8 mouse cellular contexts compared by ENCODE assay signal in genomic region chr11:99379568-99379967, GRCm38 (mm10). TPM values are rescaled to one million over a fixed set of nuclear protein-coding genes. Genes with fewer than 3 reads are reported as not detected.
DNase-seq lines count a peak whose midpoint lies in the region; ATAC-seq and TF ChIP-seq lines count a peak whose summit lies in the region.

No protein-coding gene starts in this region.

- H3K27ac ChIP-seq in midbrain, embryonic 14.5 days (replicated peaks; ENCODE audit: low read depth, low read length), result no peak overlapping the region
- no peak overlapping the region for H3K27ac ChIP-seq in midbrain, embryonic 15.5 days
- no peak overlapping the region for H3K27ac ChIP-seq in bone marrow macrophage, adult 2 months (ENCODE audit: insufficient read depth, low read depth, low read length)
- H3K27ac ChIP-seq in forebrain, embryonic 14.5 days (ENCODE audit: low read depth, low read length), result no peak overlapping the region
- no peak overlapping the region for H3K27ac ChIP-seq in liver, embryonic 14.5 days

- no peak for ATAC-seq in midbrain, embryonic 14.5 days (ENCODE audit: low FRiP score, low TSS enrichment)
- ATAC-seq in midbrain, embryonic 15.5 days (replicated peaks), result no peak
- ATAC-seq in forebrain, embryonic 14.5 days, result peak; percentile 54; the same call in 1 of the 2 replicates
- no peak for ATAC-seq in liver, embryonic 14.5 days (ENCODE audit: insufficient read depth)

- no peak overlapping the region for H3K4me2 ChIP-seq in midbrain, embryonic 14.5 days (ENCODE audit: low read length)
- H3K4me2 ChIP-seq in midbrain, embryonic 15.5 days, result no peak overlapping the region
- no peak overlapping the region for H3K4me2 ChIP-seq in forebrain, embryonic 14.5 days (ENCODE audit: low read length)
- no peak overlapping the region for H3K4me2 ChIP-seq in liver, embryonic 14.5 days (ENCODE audit: low read depth)

- H3K4me1 ChIP-seq in midbrain, embryonic 14.5 days (ENCODE audit: control insufficient read depth, insufficient read depth, low read length), result no peaks in the 10 kb centered on the region
- H3K4me1 ChIP-seq in midbrain, embryonic 15.5 days, result no peaks in the 10 kb centered on the region
- H3K4me1 ChIP-seq in bone marrow macrophage, adult 2 months (ENCODE audit: control insufficient read depth, insufficient read depth, low read length), result no peaks in the 10 kb centered on the region
- H3K4me1 ChIP-seq in forebrain, embryonic 14.5 days (ENCODE audit: control insufficient read depth, insufficient read depth, low read length), result no peaks in the 10 kb centered on the region
- no peaks in the 10 kb centered on the region for H3K4me1 ChIP-seq in liver, embryonic 14.5 days (replicated peaks; ENCODE audit: control insufficient read depth in 2 of 2, insufficient read depth in 2 of 2, low read length in 1 of 2)

- 15% methylated on average over 5 of the region's 5 CpGs for WGBS in midbrain, embryonic 14.5 days
- 13% methylated on average over 5 of the region's 5 CpGs for WGBS in midbrain, embryonic 15.5 days
- 14% methylated on average over 5 of the region's 5 CpGs for WGBS in forebrain, embryonic 14.5 days
- WGBS in liver, embryonic 14.5 days (ENCODE audit: insufficient replicate concordance), result 12% methylated on average over 5 of the region's 5 CpGs

- TF ChIP-seq EP300 in liver, embryonic 14.5 days (IDR thresholded peaks at IDR 0.05; ENCODE audit: low read depth), result no peak

- H3K4me3 ChIP-seq in midbrain, embryonic 14.5 days (replicated peaks; ENCODE audit: low read depth, low read length), result no peak overlapping the region
- no peak overlapping the region for H3K4me3 ChIP-seq in midbrain, embryonic 15.5 days
- no peak overlapping the region for H3K4me3 ChIP-seq in bone marrow macrophage, adult 2 months (ENCODE audit: insufficient read depth, low read length)
- no peak overlapping the region for H3K4me3 ChIP-seq in forebrain, embryonic 14.5 days (ENCODE audit: low read depth, low read length)
- H3K4me3 ChIP-seq in liver, embryonic 14.5 days (ENCODE audit: insufficient read depth in 1 of 2, low read depth in 2 of 2, low read length in 2 of 2), result no peak overlapping the region

- TF ChIP-seq CTCF in bone marrow macrophage, adult 2 months (IDR thresholded peaks at IDR 0.05; ENCODE audit: low read depth, low read length), result peak; percentile 94
- peak; percentile 86 for TF ChIP-seq CTCF in liver, embryonic 14.5 days (IDR thresholded peaks at IDR 0.05; ENCODE audit: low read depth)

- H3K36me3 ChIP-seq in midbrain, embryonic 14.5 days (ENCODE audit: control insufficient read depth, insufficient read depth, low read length), result no peaks in the 10 kb centered on the region
- no peaks in the 10 kb centered on the region for H3K36me3 ChIP-seq in midbrain, embryonic 15.5 days (replicated peaks)
- H3K36me3 ChIP-seq in forebrain, embryonic 14.5 days (ENCODE audit: control insufficient read depth, insufficient read depth, low read length), result no peaks in the 10 kb centered on the region
- H3K36me3 ChIP-seq in liver, embryonic 14.5 days (replicated peaks; ENCODE audit: control insufficient read depth, insufficient read depth, low read depth), result no peaks in the 10 kb centered on the region

- TF ChIP-seq POLR2A in bone marrow macrophage, adult 2 months (IDR thresholded peaks at IDR 0.05; ENCODE audit: borderline replicate concordance, low read depth, low read length), result no peak

- peak; percentile 89 for DNase-seq in midbrain, embryonic 14.5 days
- DNase-seq in forebrain, embryonic 14.5 days (ENCODE audit: low spot score), result peak; percentile 81
- peak; percentile 84 for DNase-seq in kidney, postnatal 10 days
- peak; percentile 23 to 41 (median 28) for DNase-seq in liver, embryonic 14.5 days (ENCODE audit: low read depth in 3 of 3, low spot score in 3 of 3)
- peak; percentile 69 to 86 for DNase-seq in right cerebral cortex, postnatal 10 days (ENCODE audit: low spot score in 2 of 2)
- DNase-seq in urinary bladder, postnatal 36 days (ENCODE audit: low spot score in 2 of 2), result peak; percentile 70 to 75

- no peaks in the 10 kb centered on the region for H3K9me3 ChIP-seq in midbrain, embryonic 14.5 days (ENCODE audit: control insufficient read depth, low read length)
- no peaks in the 10 kb centered on the region for H3K9me3 ChIP-seq in midbrain, embryonic 15.5 days
- H3K9me3 ChIP-seq in forebrain, embryonic 14.5 days (replicated peaks; ENCODE audit: control insufficient read depth, low read length), result no peaks in the 10 kb centered on the region
- H3K9me3 ChIP-seq in liver, embryonic 14.5 days (ENCODE audit: control insufficient read depth, low read length), result no peaks in the 10 kb centered on the region

- H3K27me3 ChIP-seq in midbrain, embryonic 14.5 days (ENCODE audit: control insufficient read depth, insufficient read depth, low read length), result peaks cover 11% of the 10 kb centered on the region
- H3K27me3 ChIP-seq in midbrain, embryonic 15.5 days (replicated peaks), result peaks cover 12% of the 10 kb centered on the region; the same call in 1 of the 2 replicates
- no peaks in the 10 kb centered on the region for H3K27me3 ChIP-seq in forebrain, embryonic 14.5 days (replicated peaks; ENCODE audit: control insufficient read depth, insufficient read depth, low read length)
- H3K27me3 ChIP-seq in liver, embryonic 14.5 days (ENCODE audit: control insufficient read depth, insufficient read depth, low read length), result no peaks in the 10 kb centered on the region

- H3K9ac ChIP-seq in midbrain, embryonic 14.5 days (replicated peaks; ENCODE audit: low read length), result no peak overlapping the region
- H3K9ac ChIP-seq in midbrain, embryonic 15.5 days, result no peak overlapping the region
- no peak overlapping the region for H3K9ac ChIP-seq in forebrain, embryonic 14.5 days (ENCODE audit: low read length)
- H3K9ac ChIP-seq in liver, embryonic 14.5 days (replicated peaks), result no peak overlapping the region

RNA-seq across cellular contexts. Expression of gene Krt28, which starts 4.9 kb away (rescaled TPM):
- 0.17 and 0.26 TPM in 2 replicates for polyA plus RNA-seq in midbrain, embryonic 14.5 days (2014; fragmentation: Nextera tagmentation; extraction: Ambion mirVana)
- 0.21 and 0.45 TPM in 2 replicates for polyA plus RNA-seq in midbrain, embryonic 15.5 days (2015; fragmentation: Nextera tagmentation; extraction: Ambion mirVana)
- not detected in 2 replicates for polyA plus RNA-seq in bone marrow macrophage, adult 2 months (2012; ENCODE audit: insufficient read depth, insufficient read length, missing spikeins)
- polyA plus RNA-seq in forebrain, embryonic 14.5 days (2014; fragmentation: Nextera tagmentation; extraction: Ambion mirVana), result 0.17 and 0.34 TPM in 2 replicates
- polyA plus RNA-seq in liver, embryonic 14.5 days (2012; rRNA removed), result 0.02 TPM in 1 of 2 replicates, not detected in the other
- polyA plus RNA-seq in liver, embryonic 14.5 days (2014; fragmentation: Nextera tagmentation; extraction: Ambion mirVana), result not detected in 2 replicates

RNA-seq across cellular contexts. Expression of gene Krt10, which starts 9.6 kb away (rescaled TPM):
- 33.8 and 37.9 TPM in 2 replicates for polyA plus RNA-seq in midbrain, embryonic 14.5 days (2014; fragmentation: Nextera tagmentation; extraction: Ambion mirVana)
- 24.4 and 25.0 TPM in 2 replicates for polyA plus RNA-seq in midbrain, embryonic 15.5 days (2015; fragmentation: Nextera tagmentation; extraction: Ambion mirVana)
- 5.0 and 6.4 TPM in 2 replicates for polyA plus RNA-seq in bone marrow macrophage, adult 2 months (2012; ENCODE audit: insufficient read depth, insufficient read length, missing spikeins)
- polyA plus RNA-seq in forebrain, embryonic 14.5 days (2014; fragmentation: Nextera tagmentation; extraction: Ambion mirVana), result 30.9 and 33.3 TPM in 2 replicates
- polyA plus RNA-seq in liver, embryonic 14.5 days (2012; rRNA removed), result 1.3 and 1.6 TPM in 2 replicates
- 3.2 and 5.1 TPM in 2 replicates for polyA plus RNA-seq in liver, embryonic 14.5 days (2014; fragmentation: Nextera tagmentation; extraction: Ambion mirVana)

RNA-seq across cellular contexts. Expression of gene Krt27, which starts 28.7 kb away (rescaled TPM):
- polyA plus RNA-seq in midbrain, embryonic 14.5 days (2014; fragmentation: Nextera tagmentation; extraction: Ambion mirVana), result not detected in 2 replicates
- polyA plus RNA-seq in midbrain, embryonic 15.5 days (2015; fragmentation: Nextera tagmentation; extraction: Ambion mirVana), result 0.10 and 0.21 TPM in 2 replicates
- not detected in 2 replicates for polyA plus RNA-seq in bone marrow macrophage, adult 2 months (2012; ENCODE audit: insufficient read depth, insufficient read length, missing spikeins)
- not detected in 2 replicates for polyA plus RNA-seq in forebrain, embryonic 14.5 days (2014; fragmentation: Nextera tagmentation; extraction: Ambion mirVana)
- not detected in 2 replicates for polyA plus RNA-seq in liver, embryonic 14.5 days (2012; rRNA removed)
- not detected in 2 replicates for polyA plus RNA-seq in liver, embryonic 14.5 days (2014; fragmentation: Nextera tagmentation; extraction: Ambion mirVana)

RNA-seq across cellular contexts. Expression of gene Krt26, which starts 41.8 kb away (rescaled TPM):
- polyA plus RNA-seq in midbrain, embryonic 14.5 days (2014; fragmentation: Nextera tagmentation; extraction: Ambion mirVana), result 0.28 and 0.51 TPM in 2 replicates
- 0.14 and 0.22 TPM in 2 replicates for polyA plus RNA-seq in midbrain, embryonic 15.5 days (2015; fragmentation: Nextera tagmentation; extraction: Ambion mirVana)
- polyA plus RNA-seq in bone marrow macrophage, adult 2 months (2012; ENCODE audit: insufficient read depth, insufficient read length, missing spikeins), result not detected in 2 replicates
- polyA plus RNA-seq in forebrain, embryonic 14.5 days (2014; fragmentation: Nextera tagmentation; extraction: Ambion mirVana), result not detected in 2 replicates
- not detected in 2 replicates for polyA plus RNA-seq in liver, embryonic 14.5 days (2012; rRNA removed)
- polyA plus RNA-seq in liver, embryonic 14.5 days (2014; fragmentation: Nextera tagmentation; extraction: Ambion mirVana), result not detected in 2 replicates

RNA-seq across cellular contexts. Expression of gene Krt12, which starts 42.5 kb away (rescaled TPM):
- not detected in 2 replicates for polyA plus RNA-seq in midbrain, embryonic 14.5 days (2014; fragmentation: Nextera tagmentation; extraction: Ambion mirVana)
- polyA plus RNA-seq in midbrain, embryonic 15.5 days (2015; fragmentation: Nextera tagmentation; extraction: Ambion mirVana), result 0.14 and 0.23 TPM in 2 replicates
- polyA plus RNA-seq in bone marrow macrophage, adult 2 months (2012; ENCODE audit: insufficient read depth, insufficient read length, missing spikeins), result not detected in 2 replicates
- polyA plus RNA-seq in forebrain, embryonic 14.5 days (2014; fragmentation: Nextera tagmentation; extraction: Ambion mirVana), result 0.23 TPM in 1 of 2 replicates, not detected in the other
- polyA plus RNA-seq in liver, embryonic 14.5 days (2012; rRNA removed), result not detected in 2 replicates
- not detected in 2 replicates for polyA plus RNA-seq in liver, embryonic 14.5 days (2014; fragmentation: Nextera tagmentation; extraction: Ambion mirVana)

Comparison
In these comparisons a context has a peak if more than half of its experiments do, and no peak if none do; other contexts are left out.
1. DNase-seq: peak in every context shown above with its lines; median percentile 89 in midbrain, embryonic 14.5 days; 84 in kidney, postnatal 10 days; 81 in forebrain, embryonic 14.5 days; 78 in right cerebral cortex, postnatal 10 days; 72 in urinary bladder, postnatal 36 days; 28 in liver, embryonic 14.5 days.